Mouse (Mus musculus): Measurements from ENCODE around the gene Ttc25.

DNA sequence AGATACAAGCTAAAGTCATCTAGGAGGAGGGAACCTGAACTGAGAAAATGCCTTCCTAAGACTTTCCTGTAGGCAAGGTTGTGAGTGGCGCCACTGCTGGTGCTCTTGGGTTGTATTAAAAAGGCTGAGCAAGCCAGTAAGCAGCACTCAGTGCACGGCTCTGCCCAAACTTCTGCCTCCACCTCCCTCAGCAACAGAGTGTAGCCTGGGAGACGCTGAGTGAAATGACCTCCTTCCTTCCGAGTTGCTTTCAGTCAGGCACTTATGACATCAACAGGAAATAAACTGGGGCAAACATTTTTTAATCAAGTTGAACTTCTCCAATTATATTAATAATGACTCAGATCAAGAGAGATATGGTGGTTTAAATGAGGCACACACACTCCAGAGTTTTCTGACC, 63.4 kb downstream of the Ttc25 start:
- TF ChIP-seq USF1 (IDR thresholded peaks at IDR 0.05; ENCODE audit: low read depth) (no peak), CTCF (IDR thresholded peaks at IDR 0.05; ENCODE audit: control insufficient read depth, insufficient read depth, insufficient read length) (no peak), MAX (IDR thresholded peaks at IDR 0.05) (no peak), CEBPB (IDR thresholded peaks at IDR 0.05; ENCODE audit: low read depth) (no peak)

All from C2C12 (cell line).